Mouse (Mus musculus) MEL (cell line): ENCODE results near the gene Abhd4. TPM values are rescaled to one million over a fixed set of nuclear protein-coding genes. Genes with fewer than 3 reads are reported as not detected.
A peak's percentile ranks its signal among the peaks of the same experiment; 100 is the strongest.

Experiments used
- DNase-seq: peaks from one replicate; pipeline ENCODE4 v3.0.0; 2011; ENCODE audit warnings: low read depth, low spot score
- H3K27ac ChIP-seq: 2 replicates; pipeline ENCODE4 v1.5.1; 2012; ENCODE audit warnings: low read depth, mild to moderate bottlenecking, control low read depth, low read length, moderate library complexity; ENCODE audit not compliant: control insufficient read depth
- H3K27me3 ChIP-seq, 2 experiments: fragments of 150-350 bp in 1 of 2; sonication (generic) in 1 of 2; 2 replicates each; pipeline ENCODE4 v1.6.1; 2012; ENCODE audit warnings: low read length in 2 of 2, mild to moderate bottlenecking in 2 of 2, improper control_type of control experiment in 1 of 2, moderate library complexity in 1 of 2; ENCODE audit not compliant: insufficient read depth in 2 of 2, control insufficient read depth in 1 of 2
- H3K36me3 ChIP-seq, 2 experiments: 2 replicates each; pipeline ENCODE4 v1.6.1; 2012 to 2014; ENCODE audit warnings: low read length in 2 of 2, improper control_type of control experiment in 1 of 2, inconsistent platforms in 1 of 2, mild to moderate bottlenecking in 1 of 2; ENCODE audit not compliant: insufficient read depth in 2 of 2, control insufficient read depth in 1 of 2
- H3K4me1 ChIP-seq, 2 experiments: fragments of 150-350 bp in 1 of 2; sonication (generic) in 1 of 2; 2 replicates each; pipeline ENCODE4 v1.6.1; 2012; ENCODE audit warnings: low read length in 2 of 2, improper control_type of control experiment in 1 of 2, mild to moderate bottlenecking in 1 of 2; ENCODE audit not compliant: insufficient read depth in 2 of 2, control insufficient read depth in 1 of 2
- H3K4me3 ChIP-seq, 2 experiments: fragments of 150-350 bp in 1 of 2; sonication (generic) in 1 of 2; 2 replicates each; pipeline ENCODE4 v1.5.1; 2012; ENCODE audit warnings: low read depth in 2 of 2, low read length in 2 of 2, mild to moderate bottlenecking in 2 of 2, moderate library complexity in 2 of 2, control low read depth in 1 of 2, improper control_type of control experiment in 1 of 2; ENCODE audit not compliant: control insufficient read depth in 1 of 2, insufficient read depth in 1 of 2
- H3K79me2 ChIP-seq: 2 replicates; pipeline ENCODE4 v1.6.1; 2012; ENCODE audit warnings: mild to moderate bottlenecking, low read length, moderate library complexity; ENCODE audit not compliant: control insufficient read depth, poor library complexity, insufficient read depth
- H3K9ac ChIP-seq: 2 replicates; pipeline ENCODE4 v1.6.1; 2012; ENCODE audit warnings: low read depth, mild to moderate bottlenecking, control low read depth, low read length, moderate library complexity; ENCODE audit not compliant: control insufficient read depth, poor library complexity, severe bottlenecking
- H3K9me3 ChIP-seq: fragments of 150-350 bp; sonication (generic); replicated peaks from 2 replicates; pipeline ENCODE4 v1.6.1; 2012; ENCODE audit warnings: mild to moderate bottlenecking, low read length, improper control_type of control experiment, moderate library complexity; ENCODE audit not compliant: insufficient read depth
- BHLHE40 ChIP-seq: IDR thresholded peaks from 2 replicates; pipeline ENCODE4 v1.6.1; 2012; ENCODE audit warnings: low read depth, mild to moderate bottlenecking, inconsistent platforms, low read length, improper control_type of control experiment, borderline replicate concordance
- CHD1 ChIP-seq: IDR thresholded peaks from 2 replicates; pipeline ENCODE4 v1.6.1; 2012; ENCODE audit warnings: low read depth, mild to moderate bottlenecking, inconsistent platforms, low read length, improper control_type of control experiment
- E2F4 ChIP-seq: IDR thresholded peaks from 2 replicates; pipeline ENCODE4 v1.6.1; 2011; ENCODE audit warnings: low read depth, low read length, improper control_type of control experiment, borderline replicate concordance
- ELF1 ChIP-seq: IDR thresholded peaks from 2 replicates; pipeline ENCODE4 v1.6.1; 2014; ENCODE audit warnings: low read depth, mild to moderate bottlenecking, inconsistent platforms, low read length, improper control_type of control experiment, moderate library complexity
- JUND ChIP-seq: IDR thresholded peaks from 2 replicates; pipeline ENCODE4 v1.6.1; 2011; ENCODE audit warnings: low read depth, mild to moderate bottlenecking, improper control_type of control experiment, low read length
- KAT2A ChIP-seq: conservative IDR thresholded peaks from 2 replicates; pipeline ENCODE4 v1.6.1; 2012; ENCODE audit warnings: low read depth, low read length, improper control_type of control experiment, inconsistent platforms
- MAX ChIP-seq: IDR thresholded peaks from 2 replicates; pipeline ENCODE4 v1.6.1; 2011; ENCODE audit warnings: low read length, improper control_type of control experiment
- MYB ChIP-seq: IDR thresholded peaks from 2 replicates; pipeline ENCODE4 v1.6.1; 2011; ENCODE audit warnings: mild to moderate bottlenecking, low read depth, low read length, improper control_type of control experiment
- TAL1 ChIP-seq: IDR thresholded peaks from 2 replicates; pipeline ENCODE4 v1.6.1; 2012; ENCODE audit warnings: mild to moderate bottlenecking, inconsistent platforms, low read length, moderate library complexity, mixed read lengths
- TBP ChIP-seq: IDR thresholded peaks from 2 replicates; pipeline ENCODE4 v1.8.0; 2011; ENCODE audit warnings: low read depth, low read length, improper control_type of control experiment
- TCF12 ChIP-seq: IDR thresholded peaks from 2 replicates; pipeline ENCODE4 v1.6.1; 2014; ENCODE audit warnings: low read depth, mild to moderate bottlenecking, inconsistent platforms, low read length, improper control_type of control experiment, moderate library complexity
- USF1 ChIP-seq: IDR thresholded peaks from 2 replicates; pipeline ENCODE4 v1.6.1; 2014; ENCODE audit warnings: low read depth, mild to moderate bottlenecking, inconsistent platforms, low read length, improper control_type of control experiment, moderate library complexity
- ZC3H11A ChIP-seq: IDR thresholded peaks from 2 replicates; pipeline ENCODE4 v1.6.1; 2012; ENCODE audit warnings: low read depth, mild to moderate bottlenecking, inconsistent platforms, low read length, improper control_type of control experiment
- ZNF384 ChIP-seq: IDR thresholded peaks from 2 replicates; pipeline ENCODE4 v1.6.1; 2012; ENCODE audit warnings: low read depth, mild to moderate bottlenecking, inconsistent platforms, low read length, improper control_type of control experiment
- polyA plus RNA-seq, 2 experiments: library from polyadenylated mRNA; stranded (reverse) in 1 of 2; unstranded in 1 of 2; fragments of >175 nt in 1 of 2; fragments of >200 nt in 1 of 2; gene quantifications; 2 replicates each; pipeline versions ENCODE4 v1.2.1 to v1.2.4; 2012; ENCODE audit warnings: low replicate concordance in 2 of 2, low read depth in 1 of 2; ENCODE audit not compliant: insufficient read length in 2 of 2, insufficient read depth in 1 of 2, missing spikeins in 1 of 2
- total RNA-seq: library from RNA; depleted of rRNA; stranded (reverse); fragments of 300-350 nt; gene quantifications from 2 replicates; pipeline ENCODE4 v1.2.3, GENCODE M21; 2012

Gene Abhd4
- total and polyA plus RNA-seq, 3 experiments: 13.1 to 32.0 TPM; not detected in 1

GRCm38 (mm10) chr14:54214901-54215300, 39.1 kb upstream of the Abhd4 start:
- Histone ChIP-seq H3K4me1 (no peaks in the 10 kb centered on the region), H3K27ac (no peak overlapping the region), H3K27me3 (no peaks in the 10 kb centered on the region), H3K79me2 (no peaks in the 10 kb centered on the region), H3K9me3 (no peaks in the 10 kb centered on the region), H3K9ac (no peak overlapping the region), H3K4me3 (no peak overlapping the region), H3K36me3 (no peaks in the 10 kb centered on the region)
- DNase-seq: no peak
- TF ChIP-seq ELF1 (no peak), BHLHE40 (no peak), USF1 (no peak), TAL1 (no peak), TCF12 (no peak), TBP (no peak)

GRCm38 (mm10) chr14:54216126-54216525, 37.9 kb upstream of the Abhd4 start:
- H3K36me3 ChIP-seq: peaks cover 0 to 3% of the 10 kb centered on the region in 2 experiments; a peak in 2 of 4 replicates
- no peak overlapping the region for H3K9ac ChIP-seq
- TF ChIP-seq E2F4 (no peak), MAX (no peak), KAT2A (no peak), ZC3H11A (no peak), CHD1 (no peak), MYB (no peak), TAL1 (no peak)
- peaks cover 4 to 10% of the 10 kb centered on the region in 2 experiments for H3K4me1 ChIP-seq
- H3K79me2 ChIP-seq: no peaks in the 10 kb centered on the region
- no peak for DNase-seq
- no peak overlapping the region for H3K4me3 ChIP-seq
- H3K27ac ChIP-seq: no peak overlapping the region
- no peaks in the 10 kb centered on the region for H3K9me3 ChIP-seq
- no peaks in the 10 kb centered on the region for H3K27me3 ChIP-seq

GRCm38 (mm10) chr14:54218233-54218632, 35.8 kb upstream of the Abhd4 start:
- Histone ChIP-seq H3K27ac (no peak overlapping the region), H3K27me3 (no peaks in the 10 kb centered on the region), H3K9ac (no peak overlapping the region), H3K36me3 (peaks cover 0 to 14% of the 10 kb centered on the region in 2 experiments; a peak in 2 of 4 replicates), H3K4me3 (no peak overlapping the region), H3K9me3 (no peaks in the 10 kb centered on the region), H3K4me1 (peaks cover 7 to 27% of the 10 kb centered on the region in 2 experiments), H3K79me2 (no peaks in the 10 kb centered on the region)
- no peak for DNase-seq
- peak; percentile 60 for TF ChIP-seq ZNF384
- no peak for TF ChIP-seq JUND
